Mouse (Mus musculus) macrophage (primary cell): ENCODE measurements around the gene Wdfy3. TPM values are rescaled to one million over a fixed set of nuclear protein-coding genes. Genes with fewer than 3 reads are reported as not detected.

Experiments used
- H3K27ac ChIP-seq: fragments of 350-480 bp; formaldehyde crosslinking; 2 replicates; pipeline ENCODE4 v1.9.0; 2021
- H3K36me3 ChIP-seq: fragments of 350-480 bp; formaldehyde crosslinking; 2 replicates; pipeline ENCODE4 v1.9.0; 2021; ENCODE audit errors: inconsistent target
- H3K4me3 ChIP-seq: fragments of 350-480 bp; formaldehyde crosslinking; 2 replicates; pipeline ENCODE4 v1.9.0; 2021; ENCODE audit errors: inconsistent target
- H3K79me2 ChIP-seq: fragments of 350-480 bp; formaldehyde crosslinking; 2 replicates; pipeline ENCODE4 v1.9.0; 2021; ENCODE audit errors: inconsistent target
- WGBS: methylation state at CpG from one replicate; pipeline ENCODE4 v1.1.7; 2026; ENCODE audit warnings: inconsistent platforms; ENCODE audit not compliant: missing documents; 5-methylcytosine and 5-hydroxymethylcytosine counted together
- polyA plus RNA-seq: library from polyadenylated mRNA; stranded (reverse); fragments of 250-400 nt; gene quantifications from 3 replicates; pipeline ENCODE4 v1.2.4, GENCODE M21; 2018; ENCODE audit warnings: inconsistent platforms

Wdfy3 gene
- polyA plus RNA-seq, 1 experiment from 2014 or later: 31.1 TPM

DNA sequence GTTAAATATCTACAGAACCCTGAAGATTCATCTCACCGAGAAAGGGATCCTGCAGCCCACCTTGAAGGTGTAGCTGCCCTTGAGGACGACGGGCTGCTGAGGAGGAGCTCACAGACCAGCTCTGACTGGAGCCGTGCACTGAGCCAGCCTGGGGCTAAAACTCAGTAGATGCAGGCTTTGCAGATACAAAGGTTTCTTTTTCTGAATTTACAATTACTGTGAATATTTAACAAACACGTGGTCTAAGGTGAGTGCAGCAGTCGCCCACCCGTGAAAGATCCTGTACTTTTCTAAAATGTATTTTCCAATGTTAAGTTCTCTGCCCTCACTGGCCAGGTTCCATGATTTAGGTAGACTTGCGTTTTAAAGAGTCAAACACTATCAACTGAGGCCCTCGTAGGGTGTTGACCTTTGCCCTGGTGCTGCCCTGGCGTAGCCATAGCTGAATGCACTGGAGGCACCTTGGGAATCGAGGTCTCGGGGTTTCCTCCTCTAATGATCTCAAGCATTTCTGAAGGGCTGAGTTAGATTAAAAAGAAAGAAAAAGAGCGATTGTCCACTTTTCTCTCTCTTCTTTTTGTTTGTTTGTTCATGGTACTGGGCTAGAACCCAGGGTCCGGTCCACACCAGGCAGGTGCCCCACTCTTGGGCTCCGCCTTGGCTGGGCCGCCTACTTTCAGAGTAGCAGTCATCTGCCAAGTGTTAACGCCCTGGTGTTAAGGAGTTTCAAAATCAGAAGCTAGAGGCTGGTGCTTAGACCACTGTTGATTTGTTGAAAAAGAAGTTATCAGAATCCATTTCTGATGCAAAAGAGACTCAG lies 248.0 kb downstream of the Wdfy3 start:
- no peaks in the 10 kb centered on the region for H3K79me2 ChIP-seq
- H3K36me3 ChIP-seq: peaks cover 62% of the 10 kb centered on the region
- WGBS: 91% methylated on average over 17 of the region's 17 CpGs
- H3K4me3 ChIP-seq: no peak overlapping the region
- no peak overlapping the region for H3K27ac ChIP-seq

- H3K27ac ChIP-seq: no peak overlapping the region
- whole genome bisulfite sequencing: 92% methylated on average over 8 of the region's 8 CpGs
Observed at GRCm38 (mm10) chr5:101821052-101821451, 248.7 kb downstream of the Wdfy3 start.

DNA sequence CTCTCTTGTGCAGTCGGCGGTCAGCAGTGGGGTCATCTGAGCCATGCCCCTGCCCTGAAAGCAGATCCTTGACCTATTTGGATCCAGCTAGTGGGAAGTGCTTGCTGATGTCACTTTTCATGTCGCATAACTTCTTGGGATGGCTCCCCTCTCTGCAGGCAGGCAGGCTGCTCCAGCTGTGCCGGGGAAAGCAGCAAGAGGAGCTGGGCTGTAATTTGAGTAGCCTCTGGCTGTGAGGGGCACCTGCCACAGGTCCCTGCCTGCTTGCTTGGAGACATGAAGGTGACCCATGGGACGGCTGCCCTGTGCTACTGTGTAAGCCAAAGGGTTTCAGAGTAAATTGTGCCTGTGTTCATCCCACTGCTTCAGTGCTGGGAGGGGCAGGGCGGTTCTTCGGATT lies 249.9 kb downstream of the Wdfy3 start:
- H3K79me2 ChIP-seq: no peaks in the 10 kb centered on the region
- no peak overlapping the region for H3K4me3 ChIP-seq
- H3K27ac ChIP-seq: no peak overlapping the region
- peaks cover 76% of the 10 kb centered on the region for H3K36me3 ChIP-seq
- 94% methylated on average over 7 of the region's 7 CpGs for WGBS

More at GRCm38 (mm10) chr5:101821052-101821451, 248.7 kb downstream of the Wdfy3 start:
- peaks cover 69% of the 10 kb centered on the region for H3K36me3 ChIP-seq
- H3K79me2 ChIP-seq: no peaks in the 10 kb centered on the region
- no peak overlapping the region for H3K4me3 ChIP-seq

DNA sequence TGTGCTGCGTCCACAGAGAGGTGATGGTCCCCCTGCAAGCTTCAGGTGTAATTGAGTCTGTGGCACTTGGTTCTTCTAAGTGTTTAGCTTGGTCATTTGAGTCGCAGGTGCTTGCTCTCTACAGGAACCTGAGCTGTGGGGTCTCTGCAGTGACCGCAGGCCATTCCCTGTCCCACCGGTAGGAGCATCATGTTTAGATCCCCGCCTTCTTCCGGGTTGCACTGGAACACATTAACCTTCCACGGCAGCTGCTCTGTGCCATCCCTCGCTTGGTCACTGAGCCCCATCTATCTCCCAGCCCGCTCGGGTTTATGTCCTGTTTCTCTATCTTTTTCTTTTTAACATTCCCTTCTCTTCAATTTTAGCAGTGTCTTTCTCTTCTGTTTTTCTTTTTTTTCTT lies 250.5 kb downstream of the Wdfy3 start:
- WGBS: 98% methylated on average over 10 of the region's 10 CpGs

GRCm38 (mm10) chr5:101816822-101817221 lies 252.9 kb downstream of the Wdfy3 start:
- H3K4me3 ChIP-seq: no peak overlapping the region
- WGBS: 36% methylated on average over 7 of the region's 7 CpGs

More for the DNA sequence above, 250.5 kb downstream of the Wdfy3 start:
- H3K79me2 ChIP-seq: no peaks in the 10 kb centered on the region
- H3K36me3 ChIP-seq: peaks cover 78% of the 10 kb centered on the region
- no peak overlapping the region for H3K4me3 ChIP-seq
- H3K27ac ChIP-seq: no peak overlapping the region

GRCm38 (mm10) chr5:101811296-101812169 lies 258.2 kb downstream of the Wdfy3 start:
- Histone ChIP-seq H3K79me2 (no peaks in the 10 kb centered on the region), H3K27ac (no peak overlapping the region), H3K4me3 (no peak overlapping the region), H3K36me3 (peaks cover 44% of the 10 kb centered on the region)
- WGBS: 81% methylated on average over 6 of the region's 6 CpGs

More at GRCm38 (mm10) chr5:101816822-101817221, 252.9 kb downstream of the Wdfy3 start:
- Histone ChIP-seq H3K36me3 (peaks cover 71% of the 10 kb centered on the region), H3K79me2 (no peaks in the 10 kb centered on the region), H3K27ac (no peak overlapping the region)

- WGBS: 86% methylated on average over 8 of the region's 9 CpGs
- peaks cover 60% of the 10 kb centered on the region for H3K36me3 ChIP-seq
- H3K4me3 ChIP-seq: no peak overlapping the region
- no peak overlapping the region for H3K27ac ChIP-seq
- H3K79me2 ChIP-seq: no peaks in the 10 kb centered on the region
Observed at GRCm38 (mm10) chr5:101802358-101803022, 267.2 kb downstream of the Wdfy3 start.

GRCm38 (mm10) chr5:101801891-101802290 lies 267.8 kb downstream of the Wdfy3 start:
- peaks cover 60% of the 10 kb centered on the region for H3K36me3 ChIP-seq
- H3K4me3 ChIP-seq: no peak overlapping the region
- no peak overlapping the region for H3K27ac ChIP-seq
- 95% methylated on average over 2 of the region's 2 CpGs for WGBS
- no peaks in the 10 kb centered on the region for H3K79me2 ChIP-seq

DNA sequence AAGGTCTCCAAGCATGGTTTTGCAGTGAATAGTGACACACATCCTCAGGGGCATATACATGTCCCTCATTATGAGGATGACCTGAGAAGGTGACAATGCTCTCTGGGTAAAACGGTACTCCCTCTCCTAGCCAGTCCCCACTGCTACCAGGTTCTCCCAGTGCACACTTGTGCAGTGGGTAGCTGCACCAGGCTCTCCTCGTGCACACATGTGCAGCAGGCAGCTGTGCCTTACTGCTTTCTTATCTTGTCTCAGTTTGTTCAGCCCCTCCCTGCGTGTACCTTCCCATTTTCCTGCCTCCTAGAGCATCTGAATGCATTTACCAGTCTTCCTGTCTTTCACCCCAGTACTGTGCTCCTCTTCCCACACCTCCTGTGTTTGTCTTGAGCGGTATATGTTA lies 277.1 kb downstream of the Wdfy3 start:
- H3K36me3 ChIP-seq: peaks cover 14% of the 10 kb centered on the region
- WGBS: 86% methylated on average over 4 of the region's 4 CpGs
- no peak overlapping the region for H3K27ac ChIP-seq
- no peaks in the 10 kb centered on the region for H3K79me2 ChIP-seq
- no peak overlapping the region for H3K4me3 ChIP-seq

GRCm38 (mm10) chr5:101790560-101790959 lies 279.2 kb downstream of the Wdfy3 start:
- 86% methylated on average over 3 of the region's 5 CpGs for WGBS
- Histone ChIP-seq H3K27ac (no peak overlapping the region), H3K4me3 (no peak overlapping the region)

DNA sequence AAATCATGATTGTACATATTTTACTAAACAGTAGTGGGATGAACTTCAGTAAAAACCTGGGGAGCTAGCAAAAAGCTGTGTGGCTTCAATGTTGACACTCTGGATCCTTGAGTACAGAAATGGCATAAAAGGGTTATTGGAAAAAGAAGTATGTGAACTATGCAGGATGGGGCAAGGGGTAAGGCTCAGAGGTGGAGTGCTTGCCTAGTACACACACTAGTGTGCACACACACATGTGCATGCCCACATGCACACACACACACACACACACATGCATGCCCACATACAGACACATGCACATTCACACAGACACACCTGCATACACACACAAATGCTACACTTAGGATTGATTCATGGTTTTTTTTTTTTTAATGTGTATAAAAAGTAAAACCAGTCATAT lies 280.0 kb downstream of the Wdfy3 start:
- Histone ChIP-seq H3K36me3 (no peaks in the 10 kb centered on the region), H3K4me3 (no peak overlapping the region), H3K79me2 (no peaks in the 10 kb centered on the region), H3K27ac (no peak overlapping the region)

More at GRCm38 (mm10) chr5:101790560-101790959, 279.2 kb downstream of the Wdfy3 start:
- Histone ChIP-seq H3K79me2 (no peaks in the 10 kb centered on the region), H3K36me3 (no peaks in the 10 kb centered on the region)

GRCm38 (mm10) chr5:101785921-101786614 lies 283.7 kb downstream of the Wdfy3 start:
- Histone ChIP-seq H3K4me3 (no peak overlapping the region), H3K27ac (no peak overlapping the region), H3K79me2 (peaks cover 3% of the 10 kb centered on the region; the same call in 1 of the 2 replicates), H3K36me3 (no peaks in the 10 kb centered on the region)
- WGBS: 26% methylated on average over 4 of the region's 4 CpGs

GRCm38 (mm10) chr5:101784787-101785186 lies 284.9 kb downstream of the Wdfy3 start:
- Histone ChIP-seq H3K79me2 (peaks cover 16% of the 10 kb centered on the region; the same call in 1 of the 2 replicates), H3K27ac (no peak overlapping the region), H3K36me3 (no peaks in the 10 kb centered on the region), H3K4me3 (no peak overlapping the region)
- 83% methylated on average over 1 of the region's 2 CpGs for WGBS

- Histone ChIP-seq H3K36me3 (no peaks in the 10 kb centered on the region), H3K27ac (no peak overlapping the region), H3K4me3 (no peak overlapping the region), H3K79me2 (peaks cover 21% of the 10 kb centered on the region; the same call in 1 of the 2 replicates)
- 53% methylated on average over 3 of the region's 3 CpGs for WGBS
Observed at GRCm38 (mm10) chr5:101784328-101784727, 285.4 kb downstream of the Wdfy3 start.
